Mouse (Mus musculus) hindbrain, embryonic 11.5 days (tissue): ENCODE data around the gene Rps6kl1. TPM values are rescaled to one million over a fixed set of nuclear protein-coding genes. Genes with fewer than 3 reads are reported as not detected.
A peak's percentile ranks its signal among the peaks of the same experiment; 100 is the strongest.
"Not testable (repeated sequence)": the region's sequence is repeated elsewhere in the genome, so short reads cannot be mapped to it uniquely, and the experiment has no call there.

Experiments
- ATAC-seq: fragments of 200-750 bp; cut with Nextera tagmentation; 2 replicates; pipeline ENCODE4 v1.8.0; 2017; ENCODE audit warnings: mild to moderate bottlenecking, moderate TSS enrichment, moderate library complexity; ENCODE audit not compliant: low FRiP score
- DNase-seq: peaks from one replicate; pipeline ENCODE4 v3.0.0-alpha.2; 2015; ENCODE audit warnings: low spot score
- H3K27ac ChIP-seq: fragments of 300-500 bp; sonication (generic); 2 replicates; pipeline ENCODE4 v1.5.1; 2014; ENCODE audit warnings: mild to moderate bottlenecking, low read depth, low read length
- H3K27me3 ChIP-seq: fragments of 300-500 bp; sonication (generic); 2 replicates; pipeline ENCODE4 v1.6.1; 2014; ENCODE audit warnings: mild to moderate bottlenecking, low read length, moderate library complexity, mixed read lengths; ENCODE audit not compliant: control insufficient read depth, insufficient read depth
- H3K36me3 ChIP-seq: fragments of 300-500 bp; sonication (generic); 2 replicates; pipeline ENCODE4 v1.6.1; 2014; ENCODE audit warnings: mild to moderate bottlenecking, low read length, moderate library complexity, mixed read lengths; ENCODE audit not compliant: control insufficient read depth, insufficient read depth
- H3K4me1 ChIP-seq: fragments of 300-500 bp; sonication (generic); replicated peaks from 2 replicates; pipeline ENCODE4 v1.6.1; 2014; ENCODE audit warnings: low read length, mixed read lengths; ENCODE audit not compliant: control insufficient read depth, insufficient read depth
- H3K4me2 ChIP-seq: fragments of 300-500 bp; sonication (generic); replicated peaks from 2 replicates; pipeline ENCODE4 v1.6.1; 2014; ENCODE audit warnings: mild to moderate bottlenecking, low read depth, low read length
- H3K4me3 ChIP-seq: fragments of 300-500 bp; sonication (generic); 2 replicates; pipeline ENCODE4 v1.5.1; 2014; ENCODE audit warnings: low read depth, low read length
- H3K9ac ChIP-seq: fragments of 300-500 bp; sonication (generic); 2 replicates; pipeline ENCODE4 v1.6.1; 2014; ENCODE audit warnings: low read depth, low read length
- H3K9me3 ChIP-seq: fragments of 300-500 bp; sonication (generic); 2 replicates; pipeline ENCODE4 v1.6.1; 2016; ENCODE audit warnings: low read length; ENCODE audit not compliant: control insufficient read depth
- WGBS: fragments of 180-500 bp; shearing (Covaris S2); extraction: QIAGEN DNeasy Blood & Tissue Kit; methylation state at CpG from one replicate; pipeline ENCODE4 v1.1.7; 2014; 5-methylcytosine and 5-hydroxymethylcytosine counted together
- polyA plus RNA-seq: library from polyadenylated mRNA; unstranded; fragments of >200 nt; fragmentation: Nextera tagmentation; extraction: Ambion mirVana; gene quantifications from 2 replicates; pipeline ENCODE4 v1.2.1, GENCODE M21; 2014

Rps6kl1 gene
- polyA plus RNA-seq, 1 experiment from 2014 or later: 2.3 TPM

- Histone ChIP-seq H3K4me3 (no peak overlapping the region), H3K9me3 (no peaks in the 10 kb centered on the region), H3K4me2 (no peak overlapping the region), H3K4me1 (no peaks in the 10 kb centered on the region), H3K27ac (no peak overlapping the region), H3K9ac (no peak overlapping the region), H3K27me3 (no peaks in the 10 kb centered on the region), H3K36me3 (no peaks in the 10 kb centered on the region)
- no peak for DNase-seq
- whole genome bisulfite sequencing: 87% methylated on average over 14 of the region's 14 CpGs
- no peak for ATAC-seq
These were observed 6.9 kb upstream of the Rps6kl1 start for GRCm38 (mm10) chr12:85157797-85158460.

- H3K9ac ChIP-seq: no peak overlapping the region
- no peak for ATAC-seq
- no peaks in the 10 kb centered on the region for H3K4me1 ChIP-seq
- WGBS: 71% methylated on average over 6 of the region's 6 CpGs
- H3K4me2 ChIP-seq: no peak overlapping the region
- no peak for DNase-seq
- no peaks in the 10 kb centered on the region for H3K9me3 ChIP-seq
- no peaks in the 10 kb centered on the region for H3K36me3 ChIP-seq
- no peak overlapping the region for H3K27ac ChIP-seq
- no peaks in the 10 kb centered on the region for H3K27me3 ChIP-seq
- no peak overlapping the region for H3K4me3 ChIP-seq
These were observed 5.3 kb upstream of the Rps6kl1 start for GRCm38 (mm10) chr12:85156324-85156723.

DNA sequence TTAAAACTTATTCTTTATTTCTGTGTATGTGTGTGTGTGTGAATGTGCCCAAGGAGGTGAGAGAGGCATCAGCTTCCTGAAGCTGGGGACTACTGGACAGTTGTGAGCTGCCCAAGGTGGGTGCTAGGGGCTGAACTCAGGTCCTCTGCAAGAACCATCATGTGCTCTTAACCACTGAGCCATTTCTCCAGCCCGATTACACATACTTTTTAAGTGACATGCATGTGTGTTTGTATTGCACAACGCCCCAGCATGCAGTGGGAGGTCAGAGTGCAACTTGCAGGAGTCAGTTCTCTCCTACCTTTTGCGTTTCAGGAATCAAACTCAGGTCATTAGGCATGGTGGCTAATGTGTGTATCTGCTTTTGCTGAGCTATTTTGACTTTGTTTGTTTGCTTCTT is 1.9 kb upstream of the Rps6kl1 start:
- H3K9me3 ChIP-seq: no peaks in the 10 kb centered on the region
- no peaks in the 10 kb centered on the region; the same call in 1 of the 2 replicates for H3K4me1 ChIP-seq
- H3K27ac ChIP-seq: no peak overlapping the region
- ATAC-seq (no peak), DNase-seq (no peak)
- no peak overlapping the region for H3K9ac ChIP-seq
- no peak overlapping the region for H3K4me3 ChIP-seq
- no peak overlapping the region for H3K4me2 ChIP-seq
- WGBS: 83% methylated on average over 3 of the region's 3 CpGs
- no peaks in the 10 kb centered on the region for H3K36me3 ChIP-seq
- H3K27me3 ChIP-seq: peaks cover 5% of the 10 kb centered on the region; the same call in 1 of the 2 replicates

- Histone ChIP-seq H3K9me3 (no peaks in the 10 kb centered on the region), H3K4me2 (peak overlapping the region; percentile 57), H3K4me1 (peaks cover 4% of the 10 kb centered on the region), H3K9ac (peak overlapping the region; percentile 34), H3K4me3 (peak overlapping the region; percentile 35), H3K36me3 (no peaks in the 10 kb centered on the region), H3K27me3 (peaks cover 5% of the 10 kb centered on the region; the same call in 1 of the 2 replicates), H3K27ac (no peak overlapping the region)
- no peak for DNase-seq
- 10% methylated on average over 20 of the region's 20 CpGs for WGBS
- ATAC-seq: peak; percentile 44
These were observed 603 bp downstream of the Rps6kl1 start for GRCm38 (mm10) chr12:85150321-85151001.

DNA sequence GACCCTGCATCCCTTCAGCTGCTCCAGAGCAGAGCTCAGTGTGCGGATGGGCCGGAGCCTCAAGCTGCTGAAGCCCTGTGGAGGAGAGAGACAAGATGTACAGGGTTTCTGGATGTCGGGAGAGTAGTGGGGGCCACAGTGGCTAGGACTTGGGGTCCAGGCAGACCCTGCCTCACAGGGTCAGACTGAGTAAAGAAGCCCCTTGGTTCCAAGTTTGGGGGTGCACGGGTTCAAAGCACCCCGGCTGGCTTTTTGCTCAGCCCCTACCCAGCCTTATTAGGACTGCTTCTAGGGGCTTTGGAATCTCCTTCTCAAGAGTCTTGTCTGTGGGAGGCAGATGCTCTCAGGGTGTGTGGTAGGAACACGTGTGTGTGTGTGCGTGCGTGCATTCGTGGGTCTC is 4.2 kb downstream of the Rps6kl1 start:
- Histone ChIP-seq H3K36me3 (no peaks in the 10 kb centered on the region), H3K4me3 (no peak overlapping the region), H3K4me2 (no peak overlapping the region), H3K9ac (no peak overlapping the region), H3K9me3 (no peaks in the 10 kb centered on the region), H3K27me3 (peaks cover 5% of the 10 kb centered on the region; the same call in 1 of the 2 replicates), H3K4me1 (peaks cover 4% of the 10 kb centered on the region), H3K27ac (no peak overlapping the region)
- ATAC-seq: no peak
- WGBS: 82% methylated on average over 9 of the region's 9 CpGs
- no peak for DNase-seq

- H3K9ac ChIP-seq: no peak overlapping the region
- no peak overlapping the region for H3K27ac ChIP-seq
- H3K4me1 ChIP-seq: peaks cover 4% of the 10 kb centered on the region
- no peak overlapping the region for H3K4me3 ChIP-seq
- H3K4me2 ChIP-seq: no peak overlapping the region
- WGBS: 29% methylated on average over 9 of the region's 11 CpGs
- no peaks in the 10 kb centered on the region for H3K36me3 ChIP-seq
- H3K9me3 ChIP-seq: no peaks in the 10 kb centered on the region
- H3K27me3 ChIP-seq: peaks cover 5% of the 10 kb centered on the region; the same call in 1 of the 2 replicates
- ATAC-seq (no peak), DNase-seq (no peak)
These were observed 4.7 kb downstream of the Rps6kl1 start for GRCm38 (mm10) chr12:85146355-85146754.

- peaks cover 2% of the 10 kb centered on the region; the same call in 1 of the 2 replicates for H3K27me3 ChIP-seq
- ATAC-seq (no peak), DNase-seq (no peak)
- H3K9me3 ChIP-seq: no peaks in the 10 kb centered on the region
- H3K36me3 ChIP-seq: no peaks in the 10 kb centered on the region
- H3K9ac ChIP-seq: no peak overlapping the region
- H3K27ac ChIP-seq: no peak overlapping the region
- H3K4me1 ChIP-seq: peaks cover 4% of the 10 kb centered on the region
- H3K4me3 ChIP-seq: no peak overlapping the region
- WGBS: 65% methylated on average over 9 of the region's 9 CpGs
- H3K4me2 ChIP-seq: no peak overlapping the region
These were observed 5.4 kb downstream of the Rps6kl1 start for GRCm38 (mm10) chr12:85145630-85146029.

- no peak for DNase-seq
- no peak overlapping the region for H3K4me2 ChIP-seq
- H3K27me3 ChIP-seq: no peaks in the 10 kb centered on the region
- no peaks in the 10 kb centered on the region for H3K9me3 ChIP-seq
- no peak for ATAC-seq
- 92% methylated on average over 4 of the region's 4 CpGs for WGBS
- H3K9ac ChIP-seq: no peak overlapping the region
- H3K36me3 ChIP-seq: no peaks in the 10 kb centered on the region
- no peak overlapping the region for H3K4me3 ChIP-seq
- H3K4me1 ChIP-seq: peaks cover 4% of the 10 kb centered on the region; the same call in 1 of the 2 replicates
- no peak overlapping the region for H3K27ac ChIP-seq
These were observed 6.2 kb downstream of the Rps6kl1 start for GRCm38 (mm10) chr12:85144821-85145220.

DNA sequence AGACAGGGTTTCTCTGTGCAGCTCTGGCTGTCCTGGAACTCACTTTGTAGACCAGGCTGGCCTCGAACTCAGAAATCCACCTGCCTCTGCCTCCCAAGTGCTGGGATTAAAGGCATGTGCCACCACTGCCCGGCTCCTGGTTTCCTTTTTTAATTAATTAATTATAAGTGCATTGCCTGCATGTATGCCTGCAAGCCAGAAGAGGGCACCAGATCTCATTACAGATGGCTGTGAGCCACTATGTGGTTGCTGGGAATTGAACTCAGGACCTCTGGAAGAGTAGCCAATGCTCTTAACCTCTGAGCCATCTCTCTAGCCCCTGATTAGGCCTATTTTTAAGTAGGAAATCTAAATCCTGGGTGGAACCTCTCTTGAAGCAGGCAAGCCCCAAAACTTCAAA is 6.8 kb downstream of the Rps6kl1 start:
- not testable (repeated sequence) for H3K4me2 ChIP-seq, H3K27ac ChIP-seq, H3K4me1 ChIP-seq, H3K9ac ChIP-seq, H3K27me3 ChIP-seq, H3K9me3 ChIP-seq, DNase-seq, H3K4me3 ChIP-seq, H3K36me3 ChIP-seq, ATAC-seq
- 67% methylated on average over 2 of the region's 2 CpGs for WGBS
